In the genomic region with DNA sequence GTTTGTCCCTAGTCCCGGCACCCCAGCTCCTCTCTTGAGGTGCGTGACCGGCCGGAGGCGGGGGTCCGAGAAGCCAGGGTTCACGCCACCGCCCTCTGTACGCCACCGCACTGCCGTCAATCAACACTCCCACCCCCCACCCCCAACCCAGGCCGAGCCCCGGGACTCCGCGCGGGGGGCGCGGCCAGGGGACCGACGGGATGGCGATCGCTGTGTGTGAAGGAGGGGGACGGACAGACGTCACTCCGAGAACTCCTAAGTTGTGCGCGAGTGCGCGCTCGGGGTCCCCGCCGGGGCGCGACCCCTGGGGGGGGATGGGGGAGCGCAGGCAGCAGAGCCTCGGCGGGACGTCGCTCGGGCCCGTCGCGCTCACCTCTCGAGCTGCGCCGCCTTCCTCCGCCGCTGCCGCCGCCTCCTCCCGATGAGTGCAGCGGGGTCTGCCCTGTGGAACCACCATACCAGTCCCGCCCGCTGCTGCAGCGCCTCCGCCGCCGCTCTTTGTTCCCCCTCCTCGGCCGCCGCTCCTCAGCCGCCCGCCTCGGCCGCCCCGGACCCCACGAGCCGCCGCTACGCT, we compare ENCODE assay signal across 7 mouse cellular contexts. TPM values are rescaled to one million over a fixed set of nuclear protein-coding genes. Genes with fewer than 3 reads are reported as not detected.
A peak's percentile ranks its signal among the peaks of the same experiment; 100 is the strongest.
DNase-seq lines count a peak whose midpoint lies in the region; ATAC-seq and TF ChIP-seq lines count a peak whose summit lies in the region.

No protein-coding gene starts in this region.

- no peaks in the 10 kb centered on the region for H3K4me1 ChIP-seq in cerebellum, adult 2 months (ENCODE audit: control insufficient read depth, insufficient read depth, low read length)
- H3K4me1 ChIP-seq in kidney, embryonic 16.5 days (ENCODE audit: insufficient read depth, low read length): peaks cover 32% of the 10 kb centered on the region
- peaks cover 6% of the 10 kb centered on the region; the same call in 1 of the 2 replicates for H3K4me1 ChIP-seq in small intestine, adult 2 months (ENCODE audit: control insufficient read depth, insufficient read depth, insufficient read length, low read length)

- peak overlapping the region; percentile 72 for H3K4me2 ChIP-seq in kidney, embryonic 16.5 days (replicated peaks; ENCODE audit: low read depth, low read length)

- no peaks in the 10 kb centered on the region for H3K27me3 ChIP-seq in cerebellum, adult 2 months (ENCODE audit: control insufficient read depth, insufficient read depth, low read length)
- H3K27me3 ChIP-seq in kidney, embryonic 16.5 days (ENCODE audit: insufficient read depth, low read length): no peaks in the 10 kb centered on the region
- no peaks in the 10 kb centered on the region for H3K27me3 ChIP-seq in small intestine, adult 2 months (ENCODE audit: control insufficient read depth, insufficient read depth, low read length)

- H3K36me3 ChIP-seq in kidney, embryonic 16.5 days (ENCODE audit: insufficient read depth, low read length): no peaks in the 10 kb centered on the region
- H3K36me3 ChIP-seq in small intestine, adult 2 months (ENCODE audit: control insufficient read depth, insufficient read depth, low read length): no peaks in the 10 kb centered on the region

- no peaks in the 10 kb centered on the region for H3K9me3 ChIP-seq in kidney, embryonic 16.5 days (ENCODE audit: low read length)

- H3K4me3 ChIP-seq in cerebellum, adult 2 months (replicated peaks; ENCODE audit: insufficient read depth, low read depth, low read length): peak overlapping the region; percentile 90
- peak overlapping the region; percentile 95 for H3K4me3 ChIP-seq in kidney, embryonic 16.5 days (ENCODE audit: low read length)
- H3K4me3 ChIP-seq in small intestine, adult 2 months (ENCODE audit: low read depth, low read length): peak overlapping the region; percentile 93

- ATAC-seq in granulocyte monocyte progenitor cell, adult 5-6 weeks (replicated peaks; ENCODE audit: poor library complexity, severe bottlenecking): peak; percentile 42
- ATAC-seq in kidney, embryonic 16.5 days (ENCODE audit: low FRiP score, low TSS enrichment): peak; percentile 78

- H3K9ac ChIP-seq in kidney, embryonic 16.5 days (replicated peaks; ENCODE audit: low read length): peak overlapping the region; percentile 99

- DNase-seq in urinary bladder, adult 2 months (ENCODE audit: low spot score): peak; percentile 41
- DNase-seq in urinary bladder, postnatal 10 days (ENCODE audit: low spot score): no peak
- peak in 1 of 2 experiments; percentile 47 for DNase-seq in cerebellum, adult 2 months
- DNase-seq in lung, postnatal 4 days: peak; percentile 64 to 74

- TF ChIP-seq POLR2A in cerebellum, adult 2 months (IDR thresholded peaks at IDR 0.05; ENCODE audit: borderline replicate concordance, insufficient read depth, low read length): no peak
- no peak for TF ChIP-seq POLR2A in small intestine, adult 2 months (IDR thresholded peaks at IDR 0.05; ENCODE audit: low read depth, low read length)

- no peak for TF ChIP-seq CTCF in cerebellum, adult 2 months (IDR thresholded peaks at IDR 0.05; ENCODE audit: borderline replicate concordance, insufficient read depth, low read depth, low read length)
- TF ChIP-seq CTCF in small intestine, adult 2 months (IDR thresholded peaks at IDR 0.05; ENCODE audit: extremely low read depth, insufficient read length, insufficient replicate concordance, low read depth, low read length): no peak

- WGBS in cerebellum, adult 2 months: under 1% methylated on average over 62 of the region's 70 CpGs
- WGBS in kidney, embryonic 16.5 days: 0% methylated on average over 48 of the region's 70 CpGs
- under 1% methylated on average over 61 of the region's 70 CpGs for WGBS in small intestine, adult 2 months

- H3K27ac ChIP-seq in cerebellum, adult 2 months (ENCODE audit: insufficient read depth, low read length): peak overlapping the region; percentile 90
- peak overlapping the region; percentile 94 for H3K27ac ChIP-seq in kidney, embryonic 16.5 days (ENCODE audit: low read length)
- H3K27ac ChIP-seq in small intestine, adult 2 months (ENCODE audit: insufficient read depth, low read depth, low read length): peak overlapping the region; percentile 59

RNA-seq across cellular contexts. Expression of a gene that starts 0.5 kb away (rescaled TPM):
- polyA plus RNA-seq in urinary bladder, adult 2 months (2012; rRNA removed): 27.7 and 29.9 TPM in 2 replicates
- 26.3 and 29.1 TPM in 2 replicates for polyA plus RNA-seq in cerebellum, adult 2 months (2012; rRNA removed)
- 73.3 and 77.8 TPM in 2 replicates for total RNA-seq in granulocyte monocyte progenitor cell, adult 5-6 weeks (2014; fragmentation: Nextera tagmentation)
- total RNA-seq in granulocyte monocyte progenitor cell, adult 5-6 weeks (2017): 42.2 and 52.8 TPM in 2 replicates
- polyA plus RNA-seq in kidney, embryonic 16.5 days (2015; fragmentation: Nextera tagmentation; extraction: Ambion mirVana): 53.7 and 65.7 TPM in 2 replicates
- 2.7 and 5.1 TPM in 2 replicates for polyA plus RNA-seq in small intestine, adult 2 months (2012; rRNA removed)

RNA-seq across cellular contexts. Expression of a gene that starts 48.7 kb away (rescaled TPM):
- 0.19 and 0.26 TPM in 2 replicates for polyA plus RNA-seq in urinary bladder, adult 2 months (2012; rRNA removed)
- polyA plus RNA-seq in cerebellum, adult 2 months (2012; rRNA removed): 0.40 TPM in 1 of 2 replicates, not detected in the other
- 0.86 TPM in 1 of 2 replicates, not detected in the other for total RNA-seq in granulocyte monocyte progenitor cell, adult 5-6 weeks (2014; fragmentation: Nextera tagmentation)
- total RNA-seq in granulocyte monocyte progenitor cell, adult 5-6 weeks (2017): not detected in 2 replicates
- not detected in 2 replicates for polyA plus RNA-seq in kidney, embryonic 16.5 days (2015; fragmentation: Nextera tagmentation; extraction: Ambion mirVana)
- 3.4 and 19.7 TPM in 2 replicates for polyA plus RNA-seq in small intestine, adult 2 months (2012; rRNA removed)
